Mouse (Mus musculus) embryonic stem cell, embryonic (primary cell): ENCODE results near the gene Tamm41.

Experiments
- CTCF ChIA-PET, 4 experiments: fragments of 300-600 bp in 2 of 4; fragments of 350-600 bp in 2 of 4; sonication (Branson Sonifier 250); formaldehyde crosslinking; loops; one replicate each; lab custom pipeline; 2022; ENCODE audit warnings: inconsistent platforms in 2 of 4; lab: Charles Lee
- POLR2A ChIA-PET, 4 experiments: fragments of 300-600 bp in 2 of 4; fragments of 350-600 bp in 2 of 4; sonication (Branson Sonifier 250); formaldehyde crosslinking; loops; one replicate each; lab custom pipeline; 2022; ENCODE audit warnings: antibody characterized with exemption in 4 of 4, inconsistent platforms in 1 of 4; lab: Charles Lee

Tamm41 gene

DNA sequence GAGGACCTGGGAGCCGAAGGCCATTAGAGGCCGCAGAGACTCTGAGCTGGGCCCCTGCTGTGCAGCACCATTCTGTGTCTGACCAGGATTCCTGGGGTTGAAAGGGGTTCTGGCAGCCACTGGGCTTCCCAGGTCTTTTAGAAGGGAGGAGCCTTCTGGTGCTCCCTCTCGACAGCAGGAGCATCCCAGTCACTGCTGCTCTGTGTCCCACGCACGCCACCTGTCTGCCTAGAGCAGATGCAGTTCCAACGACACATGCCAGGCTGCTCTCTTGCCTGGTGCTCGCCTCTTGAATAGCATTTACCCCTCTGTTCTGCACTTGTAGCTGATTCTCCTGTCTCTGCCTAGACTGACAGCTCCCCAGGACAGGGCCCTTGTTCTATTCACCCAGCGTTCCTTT is 33.0 kb downstream of the Tamm41 start:
- ChIA-PET POLR2A (interaction anchor here in 1 of 4 experiments (0.9 kb wide), 1 partner anchor 11 kb away, joined by 3 read pairs; no protein-coding TSS in a partner anchor), CTCF (interaction anchor here in 3 of 4 experiments (1.0 to 2.2 kb wide), 3 partner anchors 75 to 76 kb away, joined by 3 to 6 read pairs (median 5); no protein-coding TSS in a partner anchor)

DNA sequence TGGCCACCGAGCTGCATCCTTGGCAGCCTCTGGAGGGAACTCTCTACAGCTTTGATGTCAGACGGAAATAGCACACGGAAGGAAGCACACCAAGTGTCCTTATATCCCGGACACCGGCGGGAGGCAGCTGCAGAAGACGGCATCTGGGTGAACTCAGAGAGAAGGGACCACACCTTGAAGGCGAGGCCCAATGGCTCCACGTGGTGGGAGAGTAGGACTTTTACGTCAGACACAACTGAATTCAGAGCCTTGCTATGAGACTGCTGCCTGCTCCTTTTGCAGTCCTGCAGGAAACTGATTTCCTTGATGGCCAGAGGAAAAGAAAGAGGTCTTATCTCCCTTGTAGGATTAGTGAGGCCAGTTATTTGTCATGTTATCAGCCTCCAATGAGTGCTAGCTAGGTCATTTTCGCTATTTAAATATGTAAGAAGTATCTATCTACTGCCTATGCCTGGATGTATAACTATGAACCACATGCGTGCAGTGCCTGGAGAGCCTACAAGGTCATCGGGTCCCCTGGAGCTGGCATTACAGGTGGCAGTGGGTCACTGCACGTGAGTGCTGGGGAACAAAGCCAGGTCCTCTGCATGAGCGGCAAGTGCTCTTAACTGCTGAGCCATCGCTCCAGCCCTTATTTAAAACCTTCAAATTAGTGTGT is 39.2 kb downstream of the Tamm41 start:
- ChIA-PET CTCF (interaction anchor here in 2 of 4 experiments (2.1 to 2.3 kb wide), 2 partner anchors 69 to 71 kb away, joined by 5 to 14 read pairs; no protein-coding TSS in a partner anchor), POLR2A (interaction anchor here in 2 of 4 experiments (0.9 to 2.4 kb wide), 5 partner anchors 11 to 26 kb away, joined by 3 to 11 read pairs (median 4); no protein-coding TSS in a partner anchor)

DNA sequence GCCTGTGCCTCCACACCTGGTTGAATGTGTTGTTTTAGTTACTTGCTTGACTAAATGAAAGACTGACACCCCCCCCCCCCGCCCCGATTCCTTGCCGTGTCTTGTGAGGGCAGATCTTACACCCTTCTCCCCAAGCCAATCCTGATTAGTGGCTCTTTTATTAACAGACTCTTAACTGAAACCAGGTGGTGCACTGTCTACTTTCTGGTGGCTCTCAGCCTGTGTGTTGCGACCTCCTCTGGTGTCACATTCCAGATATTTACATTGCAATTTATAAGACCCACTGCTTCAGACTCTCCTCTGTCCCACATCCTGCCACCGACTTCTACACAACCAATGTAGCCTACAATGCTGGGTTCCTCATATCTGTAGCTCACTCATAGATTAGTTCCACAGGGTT is 40.2 kb downstream of the Tamm41 start:
- ChIA-PET POLR2A (interaction anchor here in 1 of 4 experiments (1.2 kb wide), 1 partner anchor 12 kb away, joined by 4 read pairs; no protein-coding TSS in a partner anchor), CTCF (interaction anchor here in 1 of 4 experiments (0.6 kb wide), 1 partner anchor 11 kb away, joined by 3 read pairs; no protein-coding TSS in a partner anchor)

DNA sequence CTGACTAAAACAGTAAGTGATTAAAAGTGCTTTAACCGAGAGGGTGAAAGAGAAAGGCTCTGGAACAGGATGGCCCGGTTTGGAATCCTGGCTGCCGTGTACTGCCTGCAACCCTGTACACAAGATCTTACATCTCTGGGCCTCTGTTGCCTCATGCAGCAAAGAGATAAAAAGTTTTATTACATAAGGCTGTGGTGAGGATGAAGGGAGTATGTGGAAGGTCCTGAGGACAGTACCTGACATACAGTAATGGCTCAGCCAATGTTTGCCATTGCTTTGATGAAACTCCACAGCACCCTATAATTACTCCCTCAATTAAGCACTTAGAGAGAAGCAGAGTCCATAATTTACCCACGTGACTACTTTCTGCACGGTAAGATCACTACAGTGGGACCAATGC is 40.8 kb downstream of the Tamm41 start:
- CTCF ChIA-PET: no interaction called here

DNA sequence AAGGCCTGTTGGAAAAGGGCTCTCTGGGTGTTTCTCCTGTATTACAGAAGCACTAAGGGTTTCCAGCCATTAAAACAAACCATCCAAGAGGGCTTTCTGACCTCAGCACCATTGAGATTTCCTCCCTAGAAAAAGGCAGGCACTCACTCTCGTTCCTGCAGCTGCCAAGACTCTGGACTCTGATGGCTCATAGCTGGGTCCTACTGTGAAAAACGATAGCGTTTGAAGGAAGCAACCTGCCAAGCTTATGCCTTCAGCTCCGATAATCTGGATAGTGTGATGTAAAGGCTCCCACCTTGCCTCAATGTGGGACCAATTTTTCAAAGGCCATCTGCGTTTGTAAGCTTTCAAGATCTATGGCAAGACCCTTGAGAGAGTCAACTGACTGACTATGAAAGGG is 43.6 kb downstream of the Tamm41 start:
- ChIA-PET CTCF (interaction anchor here (0.6 to 2.8 kb wide), 8 partner anchors 25 to 617 kb away, joined by 3 to 11 read pairs (median 4); no protein-coding TSS in a partner anchor), POLR2A (interaction anchor here in 2 of 4 experiments (0.9 to 1.6 kb wide), 4 partner anchors 8 to 25 kb away, joined by 3 read pairs; partner anchors contain the start of gene Vgll4 (in 2 of the 2))

More for the DNA sequence above, 40.8 kb downstream of the Tamm41 start:
- POLR2A ChIA-PET: no interaction called here

DNA sequence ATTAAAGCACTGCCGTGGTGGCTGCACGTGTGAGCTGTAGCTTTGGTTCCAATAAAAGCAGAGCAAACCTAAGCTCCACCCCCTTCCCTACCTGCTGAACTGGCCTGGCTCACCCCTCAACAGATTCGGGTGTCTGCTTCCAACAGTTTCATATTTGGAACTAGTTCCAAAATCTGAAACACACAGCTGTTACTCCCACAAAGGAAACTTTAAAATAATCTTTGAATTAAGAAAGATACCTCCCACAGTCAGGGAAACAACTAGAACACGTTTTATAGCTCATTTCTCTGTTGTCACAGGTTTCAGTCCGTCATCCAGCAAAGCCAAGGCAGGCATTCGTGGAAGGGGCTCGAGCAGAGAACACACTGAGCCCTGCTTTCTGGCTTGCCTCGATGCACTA is 44.0 kb downstream of the Tamm41 start:
- CTCF ChIA-PET: interaction anchor here (0.7 to 2.8 kb wide), 9 partner anchors 24 to 617 kb away, joined by 3 to 11 read pairs (median 4); partner anchors contain the start of gene Vgll4 (in 1 of the 4)
- POLR2A ChIA-PET: interaction anchor here in 2 of 4 experiments (0.9 to 1.5 kb wide), 3 partner anchors 11 to 24 kb away, joined by 3 read pairs; partner anchors contain the start of gene Vgll4 (in 2 of the 2)

DNA sequence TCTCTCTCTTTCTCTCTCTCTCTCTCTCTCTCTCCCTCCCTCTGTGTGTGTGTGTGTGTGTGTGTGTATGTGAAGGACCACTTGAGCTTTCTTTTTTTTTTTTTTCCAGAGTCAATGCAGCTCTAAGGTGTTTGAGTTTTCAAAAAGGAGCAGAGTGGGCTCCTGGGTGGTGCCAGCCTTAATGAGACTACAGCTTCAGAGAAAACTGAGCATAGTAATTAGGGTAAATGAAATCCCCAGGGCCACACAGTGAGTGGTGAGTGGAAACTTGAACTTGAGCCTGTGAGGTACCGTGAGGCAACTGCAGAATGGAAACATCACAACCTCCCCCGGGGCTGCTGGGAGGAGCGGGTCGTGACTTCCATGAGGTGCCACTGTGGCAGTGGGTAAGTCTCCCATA is 45.8 kb downstream of the Tamm41 start:
- POLR2A ChIA-PET: no interaction called here
- CTCF ChIA-PET: no interaction called here

DNA sequence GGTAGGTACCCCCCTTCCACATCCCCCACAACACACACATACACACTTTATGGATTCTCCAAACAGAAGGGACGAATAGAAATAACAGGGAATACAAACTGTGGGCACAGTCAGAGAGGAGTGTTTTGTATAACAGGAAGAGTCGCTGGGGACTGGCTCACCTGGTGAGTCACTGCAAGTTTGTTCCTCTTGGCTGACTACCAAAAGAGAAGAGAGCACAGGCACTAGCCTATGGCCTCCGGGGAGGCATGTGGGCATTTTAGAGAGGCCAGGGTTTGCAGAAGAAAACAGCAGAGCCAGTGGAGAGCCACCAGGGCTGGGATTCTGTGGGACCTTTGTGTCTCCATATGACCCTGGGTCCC is 49.1 kb downstream of the Tamm41 start:
- POLR2A ChIA-PET: interaction anchor here in 2 of 4 experiments (1.5 to 3.4 kb wide), 3 partner anchors 11 to 22 kb away, joined by 4 to 16 read pairs (median 7); partner anchors contain the start of gene Vgll4 (in 1 of the 2)
- CTCF ChIA-PET: interaction anchor here in 1 of 4 experiments (0.5 kb wide), 1 partner anchor 669 kb away, joined by 3 read pairs; no protein-coding TSS in a partner anchor

DNA sequence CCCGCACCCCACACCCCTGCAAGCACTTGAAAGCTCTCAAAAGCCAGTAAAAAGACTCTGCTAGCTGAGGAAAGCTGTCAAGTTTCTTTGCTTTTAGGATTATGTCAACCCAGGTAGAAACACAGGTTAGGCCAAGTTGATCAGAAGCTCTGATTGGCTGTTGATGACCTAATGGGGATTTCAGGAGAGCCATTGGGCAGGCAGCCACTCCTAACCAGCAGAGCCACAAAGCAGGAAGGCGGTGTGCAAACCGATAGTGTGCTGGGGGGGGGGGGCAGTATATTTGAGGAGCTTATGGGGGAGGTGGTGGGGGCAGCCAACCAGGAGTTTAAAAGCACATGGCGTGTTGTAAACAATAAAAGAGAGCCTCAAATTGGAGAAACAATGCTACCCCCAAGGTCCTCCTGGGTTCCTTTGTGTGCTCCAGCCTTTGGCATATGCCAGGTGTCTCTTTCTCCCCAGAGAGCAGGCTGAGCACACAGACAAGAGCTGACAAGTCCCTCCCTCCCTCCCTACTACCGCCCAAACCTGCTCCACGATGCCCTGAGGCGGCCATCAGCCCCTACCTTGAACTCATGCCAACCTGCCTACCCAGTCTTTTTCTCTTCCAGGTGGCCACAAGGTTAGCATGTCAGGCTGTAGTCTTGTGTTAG is 49.6 kb downstream of the Tamm41 start:
- CTCF ChIA-PET: interaction anchor here in 3 of 4 experiments (0.5 to 0.7 kb wide), 3 partner anchors 44 to 669 kb away, joined by 3 to 17 read pairs (median 3); no protein-coding TSS in a partner anchor
- POLR2A ChIA-PET: interaction anchor here in 3 of 4 experiments (0.6 to 3.4 kb wide), 9 partner anchors 8 to 281 kb away, joined by 3 to 16 read pairs (median 4); partner anchors contain the start of gene Vgll4 (in 2 of the 3)

DNA sequence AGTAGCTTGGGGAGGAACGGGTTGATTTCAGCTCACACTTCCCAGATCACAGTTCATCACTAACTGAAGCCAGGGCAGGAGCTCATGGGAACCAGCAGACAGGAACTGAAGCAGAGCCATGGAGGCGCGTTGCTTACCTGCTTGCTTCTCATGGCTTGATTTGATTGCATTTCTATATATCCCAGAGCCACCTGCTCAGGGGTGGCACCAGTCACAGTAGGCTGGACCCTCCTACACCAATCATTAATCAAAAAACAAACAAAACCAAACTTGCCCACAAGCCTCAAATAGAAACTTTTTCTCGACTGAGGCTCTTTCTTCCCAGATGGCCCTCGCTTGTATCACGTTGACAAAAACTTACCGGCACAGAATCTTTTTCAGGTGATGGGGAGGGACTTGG is 55.0 kb downstream of the Tamm41 start:
- ChIA-PET CTCF (interaction anchor here in 1 of 4 experiments (0.8 kb wide), 1 partner anchor 54 kb away, joined by 3 read pairs; no protein-coding TSS in a partner anchor), POLR2A (interaction anchor here in 2 of 4 experiments (0.6 to 2.0 kb wide), 2 partner anchors 8 to 65 kb away, joined by 3 to 8 read pairs; no protein-coding TSS in a partner anchor)

DNA sequence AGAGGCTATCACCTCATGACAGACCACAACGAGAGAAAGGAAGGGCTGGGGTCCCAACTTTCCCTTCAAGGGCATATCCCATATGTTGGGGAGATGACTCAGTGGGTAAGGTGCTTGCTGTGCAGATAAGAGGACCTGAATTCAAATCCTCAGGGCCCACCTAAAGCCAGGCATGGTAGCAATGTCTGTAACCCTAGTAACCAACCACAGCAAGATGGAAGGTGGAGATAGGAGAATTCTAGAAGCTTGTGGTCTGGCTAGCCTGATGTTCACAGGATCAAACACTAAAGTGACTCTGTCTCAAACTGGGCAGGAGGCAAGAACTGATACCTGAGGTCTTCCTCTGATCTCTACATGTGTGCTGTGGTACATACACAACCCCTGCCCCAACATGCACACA is 58.0 kb downstream of the Tamm41 start:
- POLR2A ChIA-PET: no interaction called here
- CTCF ChIA-PET: interaction anchor here in 1 of 4 experiments (0.7 kb wide), 1 partner anchor 9 kb away, joined by 5 read pairs; no protein-coding TSS in a partner anchor

DNA sequence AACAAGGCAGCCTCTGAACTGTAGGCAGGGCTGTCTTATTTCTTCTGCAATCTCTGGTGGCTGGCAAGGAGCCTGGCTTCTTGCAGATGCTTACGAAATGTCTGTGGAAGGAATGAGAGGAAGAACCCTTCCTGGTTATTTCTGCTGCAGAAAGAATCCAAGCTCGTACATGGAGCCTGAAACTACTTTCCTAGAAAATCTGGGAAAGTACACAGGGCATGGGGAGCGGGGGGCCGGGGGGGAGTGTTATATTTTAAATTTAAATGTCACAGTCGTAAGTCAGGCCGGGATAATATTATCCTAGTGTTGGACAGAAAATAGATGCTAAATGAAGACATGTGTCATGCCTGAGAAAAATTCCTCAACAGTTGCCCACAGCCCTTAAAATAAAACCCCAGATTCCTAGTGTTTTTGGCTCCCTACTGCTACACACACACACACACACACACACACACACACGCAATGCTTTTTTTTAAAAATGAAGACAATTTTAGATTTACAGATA is 60.7 kb downstream of the Tamm41 start:
- CTCF ChIA-PET: interaction anchor here in 2 of 4 experiments (0.7 to 1.6 kb wide), 2 partner anchors 48 to 227 kb away, joined by 3 to 5 read pairs; no protein-coding TSS in a partner anchor

DNA sequence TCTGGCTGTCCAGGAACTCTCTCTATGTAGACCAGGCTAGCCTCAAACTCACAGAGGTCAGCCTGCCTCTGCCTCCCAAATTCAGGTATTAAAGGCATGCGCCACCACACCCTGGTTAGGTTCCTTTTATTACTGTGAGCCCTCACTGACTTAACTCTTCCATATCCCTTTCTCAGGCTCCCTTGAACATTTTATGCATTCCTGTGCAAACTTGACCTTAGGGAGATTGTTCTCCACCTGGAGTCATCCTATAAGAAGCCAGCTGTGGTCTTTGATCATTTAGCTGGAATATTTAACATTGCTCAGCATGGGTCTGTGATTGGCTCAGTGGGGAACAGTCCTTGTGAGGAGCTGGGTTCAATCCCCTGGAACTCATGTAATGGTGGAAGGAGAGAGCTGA is 63.3 kb downstream of the Tamm41 start:
- CTCF ChIA-PET: interaction anchor here in 3 of 4 experiments (0.7 to 2.9 kb wide), 5 partner anchors 46 to 706 kb away, joined by 3 to 21 read pairs (median 9); no protein-coding TSS in a partner anchor
- POLR2A ChIA-PET: interaction anchor here in 2 of 4 experiments (0.5 to 2.4 kb wide), 8 partner anchors 9 to 1858 kb away, joined by 3 to 8 read pairs (median 4); no protein-coding TSS in a partner anchor

More for the DNA sequence above, 60.7 kb downstream of the Tamm41 start:
- POLR2A ChIA-PET: no interaction called here

DNA sequence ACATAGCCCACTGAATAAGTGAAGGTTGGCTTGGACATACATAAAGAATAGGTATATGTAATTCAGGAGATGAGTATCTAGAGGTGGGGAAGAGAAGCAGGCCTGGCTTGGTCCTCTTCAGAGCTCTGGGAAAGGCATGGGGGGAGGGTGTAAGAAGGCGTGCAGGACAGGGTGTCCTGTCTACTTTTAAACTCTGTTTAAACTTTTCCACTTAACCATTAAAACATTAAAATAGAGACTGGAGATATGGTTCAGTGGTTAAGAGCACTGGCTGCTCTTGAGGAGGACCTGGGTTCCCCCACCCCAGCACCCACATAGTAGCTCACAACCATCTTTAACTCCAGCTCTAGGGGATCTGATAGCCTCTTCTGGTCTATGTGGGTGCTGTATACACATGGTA is 64.7 kb downstream of the Tamm41 start:
- POLR2A ChIA-PET: interaction anchor here in 1 of 4 experiments (0.6 to 1.8 kb wide), 4 partner anchors 30 to 1043 kb away, joined by 3 read pairs; no protein-coding TSS in a partner anchor
- CTCF ChIA-PET: interaction anchor here in 3 of 4 experiments (1.1 to 2.9 kb wide), 4 partner anchors 44 to 47 kb away, joined by 3 to 21 read pairs (median 10); no protein-coding TSS in a partner anchor

DNA sequence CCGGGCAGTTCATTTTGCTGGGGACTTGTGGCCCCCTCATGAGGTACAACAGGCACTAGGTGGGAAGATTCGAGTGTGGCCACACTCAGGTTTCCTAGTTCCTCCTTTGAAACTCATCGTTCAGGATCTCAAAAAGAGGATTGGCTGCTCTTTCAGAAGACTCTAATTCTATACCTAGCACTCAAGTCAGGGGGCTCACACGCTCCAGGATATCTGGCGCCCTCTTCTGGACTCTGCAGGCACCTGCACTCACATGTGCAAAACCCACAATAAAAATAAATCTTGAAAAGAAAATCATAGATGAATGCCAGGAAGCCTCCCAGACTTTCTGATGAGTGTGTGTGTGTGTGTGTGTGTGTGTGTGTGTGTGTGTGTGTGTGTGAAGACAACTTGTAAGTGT is 66.8 kb downstream of the Tamm41 start:
- ChIA-PET POLR2A (interaction anchor here in 2 of 4 experiments (0.9 to 8.8 kb wide), 14 partner anchors 11 to 70 kb away, joined by 3 to 113 read pairs (median 6); partner anchors contain the start of gene Tamm41 (in 1 of the 2)), CTCF (interaction anchor here (0.8 to 4.5 kb wide), 14 partner anchors 10 to 95 kb away, joined by 3 to 67 read pairs (median 6); no protein-coding TSS in a partner anchor)

DNA sequence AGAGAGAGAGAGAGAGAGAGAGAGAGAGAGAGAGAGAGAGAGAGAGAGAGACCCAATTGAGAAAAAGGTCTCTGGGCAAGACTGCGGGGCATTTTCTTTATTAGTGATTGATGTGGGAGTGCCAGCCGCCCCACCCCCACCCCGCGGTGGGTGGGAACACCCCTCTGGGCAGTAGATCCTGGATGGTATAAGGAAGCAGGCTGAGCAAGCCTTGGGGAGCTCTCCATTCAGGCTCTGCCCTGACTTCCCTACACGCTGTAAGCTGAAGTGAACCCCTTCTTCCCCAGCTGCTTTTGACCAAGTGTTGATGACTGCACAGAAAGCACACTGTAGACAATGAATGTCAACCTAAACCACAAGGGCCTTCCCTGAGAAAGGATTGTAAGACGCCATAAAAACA is 67.3 kb downstream of the Tamm41 start:
- ChIA-PET POLR2A (interaction anchor here (0.7 to 8.8 kb wide), 44 partner anchors 11 to 838 kb away, joined by 3 to 113 read pairs (median 4); partner anchors contain the start of genes Rpl32 (in 1 of the 4) and Tamm41 (in 1 of the 4)), CTCF (interaction anchor here (0.5 to 4.5 kb wide), 23 partner anchors 9 to 1355 kb away, joined by 3 to 67 read pairs (median 5); no protein-coding TSS in a partner anchor)
